Mouse (Mus musculus): ENCODE results near the gene Gpr152. TPM values are rescaled to one million over a fixed set of nuclear protein-coding genes. Genes with fewer than 3 reads are reported as not detected.

Gpr152 gene
- polyA plus RNA-seq, 1 experiment from 2014 or later = not detected

- Histone ChIP-seq H3K9me3 (ENCODE audit: low read depth, low read length) (no peaks in the 10 kb centered on the region), H3K4me2 (peak overlapping the region; percentile 87), H3K27ac (ENCODE audit: low read depth) (no peak overlapping the region), H3K9ac (peak overlapping the region; percentile 46), H3K4me3 (ENCODE audit: low read depth, low read length) (peak overlapping the region; percentile 45), H3K4me1 (ENCODE audit: insufficient read depth) (peaks cover 13% of the 10 kb centered on the region; the same call in 1 of the 2 replicates), H3K36me3 (ENCODE audit: insufficient read depth) (no peaks in the 10 kb centered on the region), H3K27me3 (ENCODE audit: insufficient read depth, low read length) (peaks cover 31% of the 10 kb centered on the region)
- TF ChIP-seq CTCF (IDR thresholded peaks at IDR 0.05; ENCODE audit: low read depth) = no peak
- DNase-seq (peak; percentile 47), ATAC-seq (ENCODE audit: insufficient read depth) (no peak)
- under 1% methylated on average over 52 of the region's 52 CpGs for WGBS
Measured at GRCm38 (mm10) chr19:4100718-4101261, 38.8 kb upstream of the Gpr152 start.

GRCm38 (mm10) chr19:4101466-4101865 is 38.1 kb upstream of the Gpr152 start:
- Histone ChIP-seq H3K4me3 (ENCODE audit: low read depth, low read length) (no peak overlapping the region), H3K9ac (no peak overlapping the region), H3K27me3 (ENCODE audit: insufficient read depth, low read length) (peaks cover 31% of the 10 kb centered on the region), H3K4me1 (ENCODE audit: insufficient read depth) (peaks cover 13% of the 10 kb centered on the region; the same call in 1 of the 2 replicates), H3K27ac (ENCODE audit: low read depth) (no peak overlapping the region), H3K36me3 (ENCODE audit: insufficient read depth) (no peaks in the 10 kb centered on the region), H3K9me3 (ENCODE audit: low read depth, low read length) (no peaks in the 10 kb centered on the region), H3K4me2 (peak overlapping the region; percentile 87)
- ATAC-seq (ENCODE audit: insufficient read depth) = no peak
- WGBS = 65% methylated on average over 6 of the region's 6 CpGs
- DNase-seq = no peak
- TF ChIP-seq CTCF (IDR thresholded peaks at IDR 0.05; ENCODE audit: low read depth) = no peak

- no peak for TF ChIP-seq CTCF (IDR thresholded peaks at IDR 0.05; ENCODE audit: low read depth)
- no peaks in the 10 kb centered on the region for H3K9me3 ChIP-seq (ENCODE audit: low read depth, low read length)
- H3K4me2 ChIP-seq = no peak overlapping the region
- 86% methylated on average over 2 of the region's 2 CpGs for WGBS
- no peak overlapping the region for H3K4me3 ChIP-seq (ENCODE audit: low read depth, low read length)
- no peak overlapping the region for H3K27ac ChIP-seq (ENCODE audit: low read depth)
- peaks cover 31% of the 10 kb centered on the region for H3K27me3 ChIP-seq (ENCODE audit: insufficient read depth, low read length)
- no peak for DNase-seq
- H3K36me3 ChIP-seq (ENCODE audit: insufficient read depth) = no peaks in the 10 kb centered on the region
- H3K9ac ChIP-seq = no peak overlapping the region
- ATAC-seq (ENCODE audit: insufficient read depth) = no peak
- peaks cover 13% of the 10 kb centered on the region; the same call in 1 of the 2 replicates for H3K4me1 ChIP-seq (ENCODE audit: insufficient read depth)
Measured at GRCm38 (mm10) chr19:4102049-4102448, 37.5 kb upstream of the Gpr152 start.

DNA sequence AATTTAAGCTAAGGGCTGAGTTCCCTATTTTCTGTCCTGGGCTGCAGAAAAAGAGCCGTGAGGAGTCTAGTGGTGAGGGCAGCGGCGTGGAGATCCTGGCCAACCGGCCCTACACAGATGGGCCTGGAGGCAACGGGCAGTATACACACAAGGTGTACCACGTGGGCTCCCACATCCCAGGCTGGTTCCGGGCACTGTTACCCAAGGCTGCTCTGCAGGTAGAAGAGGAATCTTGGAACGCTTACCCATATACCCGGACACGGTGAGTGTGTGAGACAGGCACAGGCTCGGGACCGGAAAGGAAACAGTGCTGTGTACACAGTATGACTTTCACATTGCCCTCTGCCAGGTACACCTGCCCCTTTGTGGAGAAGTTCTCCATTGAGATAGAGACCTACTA is 37.0 kb upstream of the Gpr152 start:
- ATAC-seq (ENCODE audit: insufficient read depth) = no peak

DNA sequence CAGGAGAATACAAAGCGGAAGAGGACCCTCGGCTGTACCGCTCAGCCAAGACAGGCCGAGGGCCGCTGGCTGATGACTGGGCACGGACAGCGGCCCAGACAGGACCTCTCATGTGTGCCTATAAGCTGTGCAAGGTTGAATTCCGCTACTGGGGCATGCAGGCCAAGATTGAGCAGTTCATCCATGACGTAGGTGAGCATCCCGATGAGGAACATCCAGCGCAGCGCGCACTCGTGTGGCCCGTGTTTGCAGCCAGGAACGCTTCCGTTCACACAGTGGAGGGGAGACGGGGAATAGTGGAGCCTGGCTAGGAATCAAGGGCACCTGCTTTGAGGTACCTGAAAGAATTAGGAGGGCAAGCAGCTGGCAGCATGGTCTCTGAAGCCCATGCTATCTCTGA is 36.3 kb upstream of the Gpr152 start:
- Histone ChIP-seq H3K4me3 (ENCODE audit: low read depth, low read length) (no peak overlapping the region), H3K36me3 (ENCODE audit: insufficient read depth) (no peaks in the 10 kb centered on the region), H3K9me3 (ENCODE audit: low read depth, low read length) (no peaks in the 10 kb centered on the region), H3K9ac (no peak overlapping the region), H3K4me1 (ENCODE audit: insufficient read depth) (peaks cover 13% of the 10 kb centered on the region; the same call in 1 of the 2 replicates), H3K4me2 (no peak overlapping the region), H3K27ac (ENCODE audit: low read depth) (no peak overlapping the region), H3K27me3 (ENCODE audit: insufficient read depth, low read length) (peaks cover 31% of the 10 kb centered on the region)
- TF ChIP-seq CTCF (IDR thresholded peaks at IDR 0.05; ENCODE audit: low read depth) = no peak
- ATAC-seq (ENCODE audit: insufficient read depth) (no peak), DNase-seq (no peak)
- 92% methylated on average over 18 of the region's 18 CpGs for WGBS

More for the DNA sequence above, 37.0 kb upstream of the Gpr152 start:
- no peak for TF ChIP-seq CTCF (IDR thresholded peaks at IDR 0.05; ENCODE audit: low read depth)
- H3K4me1 ChIP-seq (ENCODE audit: insufficient read depth) = peaks cover 13% of the 10 kb centered on the region; the same call in 1 of the 2 replicates
- 89% methylated on average over 12 of the region's 12 CpGs for WGBS
- H3K9ac ChIP-seq = no peak overlapping the region
- no peak for DNase-seq
- H3K36me3 ChIP-seq (ENCODE audit: insufficient read depth) = no peaks in the 10 kb centered on the region
- H3K27me3 ChIP-seq (ENCODE audit: insufficient read depth, low read length) = peaks cover 31% of the 10 kb centered on the region
- H3K27ac ChIP-seq (ENCODE audit: low read depth) = no peak overlapping the region
- H3K4me2 ChIP-seq = no peak overlapping the region
- no peaks in the 10 kb centered on the region for H3K9me3 ChIP-seq (ENCODE audit: low read depth, low read length)
- H3K4me3 ChIP-seq (ENCODE audit: low read depth, low read length) = no peak overlapping the region

GRCm38 (mm10) chr19:4103792-4104191 is 35.8 kb upstream of the Gpr152 start:
- peaks cover 31% of the 10 kb centered on the region for H3K27me3 ChIP-seq (ENCODE audit: insufficient read depth, low read length)
- H3K9me3 ChIP-seq (ENCODE audit: low read depth, low read length) = no peaks in the 10 kb centered on the region
- H3K4me1 ChIP-seq (ENCODE audit: insufficient read depth) = peaks cover 13% of the 10 kb centered on the region; the same call in 1 of the 2 replicates
- no peak for ATAC-seq (ENCODE audit: insufficient read depth)
- H3K36me3 ChIP-seq (ENCODE audit: insufficient read depth) = no peaks in the 10 kb centered on the region
- TF ChIP-seq CTCF (IDR thresholded peaks at IDR 0.05; ENCODE audit: low read depth) = no peak
- no peak for DNase-seq
- H3K9ac ChIP-seq = no peak overlapping the region
- no peak overlapping the region for H3K4me3 ChIP-seq (ENCODE audit: low read depth, low read length)
- no peak overlapping the region for H3K27ac ChIP-seq (ENCODE audit: low read depth)
- no peak overlapping the region for H3K4me2 ChIP-seq
- WGBS = 53% methylated on average over 3 of the region's 3 CpGs

DNA sequence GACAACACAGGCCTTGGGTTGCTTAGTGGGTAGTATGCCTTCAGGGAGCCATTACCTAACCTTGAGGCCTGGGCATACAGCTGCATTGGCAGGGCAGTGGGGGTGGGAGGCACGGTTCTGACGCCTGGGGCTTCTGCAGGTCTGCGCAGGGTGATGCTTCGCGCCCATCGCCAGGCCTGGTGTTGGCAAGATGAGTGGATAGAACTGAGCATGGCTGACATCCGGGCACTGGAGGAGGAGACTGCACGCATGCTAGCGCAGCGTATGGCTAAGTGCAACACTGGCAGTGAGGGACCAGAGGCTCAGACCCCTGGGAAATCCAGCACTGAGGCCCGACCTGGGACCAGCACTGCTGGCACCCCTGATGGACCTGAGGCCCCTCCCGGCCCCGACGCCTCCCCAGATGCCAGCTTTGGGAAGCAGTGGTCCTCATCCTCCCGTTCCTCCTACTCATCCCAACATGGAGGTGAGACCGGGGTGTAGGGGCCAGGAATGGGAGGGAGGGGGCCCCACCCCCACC is 34.9 kb upstream of the Gpr152 start:
- DNase-seq (no peak), ATAC-seq (ENCODE audit: insufficient read depth) (no peak)
- WGBS = 88% methylated on average over 16 of the region's 16 CpGs

More for the DNA sequence above, 34.9 kb upstream of the Gpr152 start:
- H3K4me1 ChIP-seq (ENCODE audit: insufficient read depth) = peaks cover 7% of the 10 kb centered on the region; the same call in 1 of the 2 replicates
- peaks cover 26% of the 10 kb centered on the region for H3K27me3 ChIP-seq (ENCODE audit: insufficient read depth, low read length)
- H3K9me3 ChIP-seq (ENCODE audit: low read depth, low read length) = no peaks in the 10 kb centered on the region
- H3K4me2 ChIP-seq = no peak overlapping the region
- TF ChIP-seq CTCF (IDR thresholded peaks at IDR 0.05; ENCODE audit: low read depth) = no peak
- H3K4me3 ChIP-seq (ENCODE audit: low read depth, low read length) = no peak overlapping the region
- no peaks in the 10 kb centered on the region for H3K36me3 ChIP-seq (ENCODE audit: insufficient read depth)
- H3K9ac ChIP-seq = no peak overlapping the region
- no peak overlapping the region for H3K27ac ChIP-seq (ENCODE audit: low read depth)

All from lung, embryonic 14.5 days (tissue).